Mouse (Mus musculus) urinary bladder, postnatal 25 days (tissue): ENCODE data around the gene A630023A22Rik.

Experiments used
- DNase-seq: peaks from one replicate; pipeline ENCODE4 v3.0.0; 2022; ENCODE audit warnings: low spot score

A630023A22Rik gene

GRCm38 (mm10) chr14:34086806-34087205, 15.7 kb downstream of the A630023A22Rik start:
- DNase-seq, result no peak

DNA sequence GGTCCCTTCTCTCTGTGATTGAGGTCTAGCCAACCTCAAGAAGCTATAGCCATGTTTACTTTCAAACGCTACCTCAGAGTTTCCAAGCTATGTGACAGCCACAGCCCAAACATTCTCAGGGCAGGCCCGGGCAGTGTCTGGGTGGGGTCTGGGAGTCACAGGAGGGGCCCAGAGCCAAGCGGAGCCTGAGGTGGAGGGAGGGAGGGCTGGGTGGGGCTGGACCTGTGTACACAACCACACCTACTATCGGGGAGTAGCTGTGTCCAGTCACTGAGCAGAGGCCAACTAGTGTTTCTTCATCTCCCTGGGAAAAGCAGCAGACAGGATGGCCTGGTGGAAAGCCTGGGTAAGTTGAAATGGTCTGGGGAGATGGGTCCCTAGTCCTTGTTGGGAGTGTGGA, 16.8 kb downstream of the A630023A22Rik start, which contains the start of gene Anxa8:
Anxa8 (plus strand) TSS at position 251 of the 400 bp plus-strand sequence.
- DNase-seq, result peak; percentile 52

- peak; percentile 73 for DNase-seq
These were observed 22.1 kb downstream of the A630023A22Rik start for GRCm38 (mm10) chr14:34080321-34080997.

- DNase-seq, result no peak
These were observed 24.3 kb downstream of the A630023A22Rik start for GRCm38 (mm10) chr14:34078293-34078692.

DNA sequence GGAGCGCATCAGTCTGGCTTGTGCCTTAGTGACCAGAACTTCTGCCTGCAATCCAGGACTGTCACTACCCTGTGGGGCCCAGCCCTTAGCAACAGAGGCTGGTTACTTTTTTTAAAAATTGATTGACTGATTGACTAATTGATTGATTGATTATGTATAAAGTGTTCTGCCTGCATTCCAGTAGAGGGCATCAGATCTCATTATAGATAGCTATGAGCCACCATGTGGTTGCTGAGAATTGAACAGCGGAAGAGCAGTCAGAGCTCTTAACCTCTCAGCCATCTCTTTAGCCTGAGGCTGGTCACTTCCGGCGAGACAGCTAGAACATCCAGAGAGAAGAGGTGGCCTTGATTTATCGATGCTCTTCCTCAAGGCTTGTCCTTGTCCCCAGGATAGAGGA, 25.3 kb downstream of the A630023A22Rik start:
- no peak for DNase-seq

DNA sequence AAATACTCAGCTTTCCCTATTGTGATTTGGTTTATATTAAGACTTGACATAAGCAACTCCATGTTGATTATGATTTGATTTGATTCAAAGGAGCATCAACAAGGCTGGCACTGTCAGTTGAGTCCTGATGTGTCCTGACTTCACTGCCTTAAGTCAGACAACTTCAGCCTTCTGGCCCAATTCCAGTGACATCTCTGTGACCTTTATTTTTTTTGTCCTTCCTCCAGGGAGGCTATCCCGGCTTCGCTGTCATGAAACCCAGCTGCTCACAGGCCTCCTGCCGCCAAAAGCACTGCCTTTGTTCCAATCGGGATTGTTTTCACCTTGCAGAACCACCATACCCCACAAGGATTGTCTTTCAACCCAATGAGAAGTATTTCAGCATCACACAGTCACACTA, 27.2 kb downstream of the A630023A22Rik start:
- DNase-seq, result no peak

- no peak for DNase-seq
These were observed 30.9 kb downstream of the A630023A22Rik start for GRCm38 (mm10) chr14:34071665-34072064.

DNA sequence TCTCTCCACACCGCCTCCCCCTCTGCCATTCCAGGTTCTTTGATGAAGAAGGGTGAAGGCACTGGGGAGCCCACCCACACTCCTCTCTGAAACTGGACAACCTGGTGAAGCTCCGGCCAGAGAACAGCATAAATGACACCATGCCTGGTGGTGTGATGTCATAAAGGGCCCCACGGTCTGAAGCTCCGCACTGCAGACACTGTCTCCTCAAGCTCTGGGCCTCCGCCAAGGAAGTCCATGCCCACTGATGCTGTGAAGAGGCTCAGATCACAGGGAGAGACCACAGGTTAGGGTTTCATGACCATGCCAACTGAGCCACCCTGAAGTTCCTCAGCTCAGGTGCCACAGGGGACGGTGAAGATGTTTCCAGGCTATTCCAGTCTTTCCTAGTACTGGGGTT, 50.0 kb downstream of the A630023A22Rik start, which contains the start of gene Antxrl:
Antxrl (plus strand) TSS at position 192 of the 400 bp plus-strand sequence.
- no peak for DNase-seq

GRCm38 (mm10) chr14:34050101-34050779, 52.3 kb downstream of the A630023A22Rik start:
- no peak for DNase-seq

DNA sequence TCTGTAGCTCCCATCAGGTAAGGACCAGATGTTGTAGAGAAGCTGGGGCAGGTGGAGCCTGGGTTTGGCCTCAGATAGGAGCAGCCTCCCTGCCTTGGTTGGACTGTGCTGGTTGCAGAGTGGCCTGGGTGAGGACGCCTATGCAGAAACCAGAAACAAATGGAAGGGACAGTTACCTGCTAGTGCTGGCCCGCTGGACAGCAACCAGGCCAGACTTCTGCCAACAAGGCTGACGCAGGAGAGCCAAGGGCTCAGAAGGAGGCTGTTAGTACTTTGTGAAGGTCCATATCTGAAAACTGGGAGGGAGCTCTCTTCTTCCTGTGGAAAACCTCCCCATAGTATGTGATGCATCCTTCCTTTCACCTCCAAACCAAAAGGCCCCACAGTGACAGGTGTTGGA, 59.2 kb downstream of the A630023A22Rik start:
- no peak for DNase-seq

DNA sequence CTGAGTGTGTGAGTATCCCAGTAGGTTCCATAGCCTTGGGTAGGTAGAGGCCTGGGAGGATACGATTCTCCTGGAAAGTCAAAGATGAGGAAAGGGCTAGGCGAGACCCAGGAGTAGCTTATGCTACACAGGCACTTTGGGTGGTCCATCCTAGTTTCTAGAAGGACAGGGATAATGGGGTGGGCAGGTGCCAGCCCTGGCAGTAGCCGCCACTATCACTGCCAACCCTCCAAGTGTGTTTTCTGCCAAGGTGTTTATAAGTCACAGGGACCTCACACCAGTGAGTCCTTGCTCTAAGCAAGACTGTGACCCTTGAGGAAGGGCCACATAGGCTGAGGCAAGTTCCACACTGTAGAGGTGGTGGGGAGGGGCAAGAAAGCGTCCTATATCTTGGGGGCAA, 61.3 kb downstream of the A630023A22Rik start:
- DNase-seq, result no peak

GRCm38 (mm10) chr14:34033841-34034610, 68.5 kb downstream of the A630023A22Rik start:
- DNase-seq, result no peak

DNA sequence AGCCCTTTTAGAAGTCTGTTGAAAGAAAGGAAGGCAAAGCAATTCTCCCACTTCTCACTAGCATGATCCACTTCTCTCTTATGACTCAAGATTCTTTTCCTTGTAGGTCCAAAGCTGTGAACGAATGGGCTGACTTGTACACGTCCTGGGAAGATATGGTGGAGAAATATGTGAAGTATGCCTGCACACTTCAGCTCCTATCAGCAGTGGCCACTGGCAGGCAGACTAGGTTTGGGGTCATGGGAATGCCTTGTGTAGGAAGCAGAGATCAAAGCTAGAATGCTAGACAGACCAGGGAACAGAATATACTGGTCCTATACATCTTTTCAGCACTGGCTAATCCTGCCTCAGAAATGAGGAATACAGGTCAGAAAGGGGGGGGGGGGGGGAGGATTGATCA, 75.8 kb downstream of the A630023A22Rik start:
- no peak for DNase-seq

- no peak for DNase-seq
These were observed 85.6 kb downstream of the A630023A22Rik start for GRCm38 (mm10) chr14:34016938-34017337.

GRCm38 (mm10) chr14:34016381-34016780, 86.2 kb downstream of the A630023A22Rik start, which contains the start of gene Gm5460:
Gm5460 (plus strand) TSS chr14:34016758.
- DNase-seq, result no peak

- no peak for DNase-seq
These were observed 87.5 kb downstream of the A630023A22Rik start, which contains the start of gene Gm30083 for GRCm38 (mm10) chr14:34015063-34015462. Gm30083 (minus strand) TSS chr14:34015182.

DNA sequence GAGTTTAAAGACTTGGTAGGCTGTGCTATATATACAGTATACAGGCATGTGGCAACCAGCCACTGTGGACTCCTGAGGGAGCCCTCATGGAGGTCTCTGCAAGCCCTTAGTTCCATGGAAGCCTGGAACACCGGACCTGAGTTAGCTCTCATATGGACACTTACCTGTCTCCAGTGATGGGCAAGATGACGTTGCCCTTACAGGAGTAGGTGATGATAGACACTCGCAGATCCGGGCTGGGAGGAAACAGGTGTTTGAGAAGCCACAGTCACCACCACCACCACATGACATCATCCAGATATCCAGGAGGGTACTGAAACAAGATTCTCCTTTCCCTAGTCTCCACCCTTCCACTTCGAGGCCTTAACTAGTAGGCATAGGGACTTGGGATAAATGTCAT, 100.2 kb downstream of the A630023A22Rik start:
- DNase-seq, result no peak

DNA sequence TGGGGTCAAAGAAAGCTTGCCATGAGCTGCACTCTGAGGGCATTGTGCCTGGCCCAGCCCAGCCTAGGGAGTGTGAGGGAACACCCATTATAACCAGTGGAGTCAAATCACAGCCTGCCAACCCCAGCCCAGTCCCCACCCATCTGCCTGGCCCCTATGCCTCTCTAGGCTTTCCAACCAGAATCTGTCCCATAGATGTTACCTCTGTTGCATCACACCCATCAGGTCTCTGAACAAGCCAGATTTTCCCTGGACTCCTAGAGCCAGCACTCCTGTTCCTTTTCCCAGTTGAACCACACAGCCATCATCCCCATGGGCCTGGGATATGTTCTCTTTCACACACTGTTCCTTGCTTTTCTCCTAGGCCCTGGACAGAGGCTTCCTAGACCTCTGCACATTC, 101.1 kb downstream of the A630023A22Rik start:
- DNase-seq, result no peak
